Mouse (Mus musculus) hindbrain, embryonic 13.5 days (tissue): ENCODE measurements around the gene Fzd7. TPM values are rescaled to one million over a fixed set of nuclear protein-coding genes. Genes with fewer than 3 reads are reported as not detected.
A peak's percentile ranks its signal among the peaks of the same experiment; 100 is the strongest.
"Not testable (repeated sequence)": the region's sequence is repeated elsewhere in the genome, so short reads cannot be mapped to it uniquely, and the experiment has no call there.

Source experiments
- ATAC-seq: fragments of 200-750 bp; cut with Nextera tagmentation; 2 replicates; pipeline ENCODE4 v1.8.0; 2017; ENCODE audit warnings: moderate TSS enrichment; ENCODE audit not compliant: low FRiP score
- H3K27ac ChIP-seq: fragments of 300-500 bp; sonication (generic); 2 replicates; pipeline ENCODE4 v1.5.1; 2015; ENCODE audit warnings: inconsistent platforms, mild to moderate bottlenecking, moderate library complexity
- H3K27me3 ChIP-seq: fragments of 300-500 bp; sonication (generic); 2 replicates; pipeline ENCODE4 v1.6.1; 2015; ENCODE audit warnings: mild to moderate bottlenecking, inconsistent platforms
- H3K36me3 ChIP-seq: fragments of 300-500 bp; sonication (generic); 2 replicates; pipeline ENCODE4 v1.6.1; 2015; ENCODE audit warnings: mild to moderate bottlenecking, inconsistent platforms
- H3K4me1 ChIP-seq: fragments of 300-500 bp; sonication (generic); replicated peaks from 2 replicates; pipeline ENCODE4 v1.6.1; 2015; ENCODE audit warnings: inconsistent platforms
- H3K4me2 ChIP-seq: fragments of 300-500 bp; sonication (generic); 2 replicates; pipeline ENCODE4 v1.6.1; 2015; ENCODE audit warnings: inconsistent platforms, mild to moderate bottlenecking, moderate library complexity
- H3K4me3 ChIP-seq: fragments of 300-500 bp; sonication (generic); 2 replicates; pipeline ENCODE4 v1.5.1; 2015; ENCODE audit warnings: mild to moderate bottlenecking, inconsistent platforms
- H3K9ac ChIP-seq: fragments of 300-500 bp; sonication (generic); 2 replicates; pipeline ENCODE4 v1.6.1; 2015; ENCODE audit warnings: mild to moderate bottlenecking, inconsistent platforms
- H3K9me3 ChIP-seq: fragments of 300-500 bp; sonication (generic); 2 replicates; pipeline ENCODE4 v1.6.1; 2016; ENCODE audit warnings: inconsistent platforms
- WGBS: fragments of 180-500 bp; shearing (Covaris S2); methylation state at CpG from one replicate; pipeline ENCODE4 v1.1.7; 2015; 5-methylcytosine and 5-hydroxymethylcytosine counted together
- polyA plus RNA-seq: library from polyadenylated mRNA; unstranded; fragments of >200 nt; fragmentation: Nextera tagmentation; extraction: Ambion mirVana; gene quantifications from 2 replicates; pipeline ENCODE4 v1.2.1, GENCODE M21; 2015

Fzd7 gene
- polyA plus RNA-seq, result 3.3 and 3.6 TPM in 2 replicates

GRCm38 (mm10) chr1:59482331-59482695, at the start of gene Fzd7:
Fzd7 (plus strand) TSS chr1:59482424.
- H3K27ac ChIP-seq, result peak within 1 kb of the TSS; percentile 80
- WGBS, result under 1% methylated on average over 35 of the region's 35 CpGs
- H3K36me3 ChIP-seq, result no peaks in the 10 kb centered on the region
- no peaks in the 10 kb centered on the region for H3K9me3 ChIP-seq
- peak within 1 kb of the TSS; percentile 65 for H3K4me3 ChIP-seq
- ATAC-seq, result peak; percentile 37
- peaks cover 52% of the 10 kb centered on the region for H3K4me1 ChIP-seq
- peak within 1 kb of the TSS; percentile 99 for H3K4me2 ChIP-seq
- H3K27me3 ChIP-seq, result peaks cover 29% of the 10 kb centered on the region
- peak within 1 kb of the TSS; percentile 80 for H3K9ac ChIP-seq

DNA sequence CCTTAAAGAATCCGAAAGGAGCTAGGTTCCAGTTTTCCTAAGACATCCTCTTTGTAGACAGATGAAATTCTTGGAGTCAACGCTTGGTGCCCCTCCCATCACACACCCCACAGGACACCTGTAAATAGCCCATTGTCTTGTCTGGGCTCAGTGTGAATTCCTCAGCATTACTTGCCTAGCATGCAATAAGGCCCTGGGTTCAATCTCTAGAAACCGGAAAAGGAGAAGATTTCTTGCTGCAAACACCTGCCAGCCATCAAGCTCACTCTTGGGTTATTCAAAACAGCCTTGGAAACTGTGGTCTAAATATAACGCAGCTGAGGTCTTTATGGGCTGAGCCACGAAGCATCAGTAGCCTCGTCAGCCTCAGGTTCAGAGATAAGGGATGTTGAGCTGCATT, 48.9 kb upstream of the Fzd7 start:
- Histone ChIP-seq H3K4me1 (peaks cover 9% of the 10 kb centered on the region), H3K4me2 (no peak overlapping the region), H3K27ac (no peak overlapping the region), H3K9ac (no peak overlapping the region), H3K36me3 (no peaks in the 10 kb centered on the region), H3K9me3 (0 out of 2 replicates have a peak, but pooled peaks cover 3% of the 10 kb centered on the region), H3K4me3 (no peak overlapping the region), H3K27me3 (no peaks in the 10 kb centered on the region)
- 80% methylated on average over 6 of the region's 6 CpGs for WGBS
- ATAC-seq, result no peak

- 71% methylated on average over 3 of the region's 3 CpGs for WGBS
- no peak for ATAC-seq
- no peak overlapping the region for H3K27ac ChIP-seq
Observed at GRCm38 (mm10) chr1:59434071-59434470, 48.2 kb upstream of the Fzd7 start.

DNA sequence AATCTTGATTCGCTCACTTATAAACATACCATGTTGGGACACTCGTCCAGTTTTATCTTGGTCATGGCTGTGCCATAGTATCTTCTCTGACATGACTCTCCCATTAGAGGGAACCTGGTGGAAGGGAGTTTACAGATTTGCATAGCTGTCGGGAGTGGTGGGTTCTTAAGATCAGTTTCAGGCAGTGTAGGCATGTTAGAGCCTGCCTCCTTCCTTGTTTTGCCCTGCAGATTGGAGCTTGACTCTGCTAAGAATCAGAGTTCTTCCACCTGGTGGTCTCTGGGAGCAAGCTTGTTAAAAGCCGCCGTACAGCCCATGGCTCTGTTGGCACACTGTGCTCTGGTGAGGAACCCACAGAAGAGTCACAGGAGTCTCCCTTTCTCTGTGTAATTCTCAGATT, 47.0 kb upstream of the Fzd7 start:
- Histone ChIP-seq H3K4me1 (peaks cover 17% of the 10 kb centered on the region), H3K4me2 (no peak overlapping the region), H3K4me3 (no peak overlapping the region), H3K36me3 (no peaks in the 10 kb centered on the region), H3K9me3 (0 out of 2 replicates have a peak, but pooled peaks cover 3% of the 10 kb centered on the region), H3K27ac (no peak overlapping the region), H3K27me3 (no peaks in the 10 kb centered on the region), H3K9ac (no peak overlapping the region)
- ATAC-seq, result no peak
- 91% methylated on average over 5 of the region's 5 CpGs for WGBS

More at GRCm38 (mm10) chr1:59434071-59434470, 48.2 kb upstream of the Fzd7 start:
- Histone ChIP-seq H3K4me2 (no peak overlapping the region), H3K4me1 (peaks cover 11% of the 10 kb centered on the region), H3K9ac (no peak overlapping the region), H3K4me3 (no peak overlapping the region), H3K27me3 (no peaks in the 10 kb centered on the region), H3K36me3 (no peaks in the 10 kb centered on the region), H3K9me3 (0 out of 2 replicates have a peak, but pooled peaks cover 3% of the 10 kb centered on the region)

DNA sequence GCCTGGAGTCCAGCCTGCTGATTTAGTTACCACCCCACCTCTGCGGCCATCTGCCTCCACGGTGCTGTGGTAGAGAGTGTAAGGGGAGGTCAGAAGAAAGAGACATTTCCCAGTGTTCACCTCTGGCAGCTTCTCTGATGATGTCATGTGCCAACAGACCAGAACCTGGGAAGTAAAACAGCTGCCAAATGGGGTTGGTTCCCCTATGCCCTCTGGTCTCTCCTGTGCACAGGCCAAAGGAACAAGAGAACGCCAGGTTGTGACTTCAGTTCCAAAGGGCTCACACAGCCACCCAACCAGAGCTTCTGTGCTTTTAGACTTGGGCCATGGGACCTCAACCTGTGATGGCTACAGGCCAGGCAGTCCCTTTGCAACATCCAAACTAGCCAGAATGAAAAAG, 45.9 kb upstream of the Fzd7 start:
- H3K9me3 ChIP-seq, result 0 out of 2 replicates have a peak, but pooled peaks cover 3% of the 10 kb centered on the region
- H3K4me2 ChIP-seq, result no peak overlapping the region
- H3K27me3 ChIP-seq, result no peaks in the 10 kb centered on the region
- H3K27ac ChIP-seq, result no peak overlapping the region
- no peaks in the 10 kb centered on the region for H3K36me3 ChIP-seq
- no peak for ATAC-seq
- 88% methylated on average over 3 of the region's 3 CpGs for WGBS
- peaks cover 17% of the 10 kb centered on the region for H3K4me1 ChIP-seq
- H3K4me3 ChIP-seq, result no peak overlapping the region
- H3K9ac ChIP-seq, result no peak overlapping the region

DNA sequence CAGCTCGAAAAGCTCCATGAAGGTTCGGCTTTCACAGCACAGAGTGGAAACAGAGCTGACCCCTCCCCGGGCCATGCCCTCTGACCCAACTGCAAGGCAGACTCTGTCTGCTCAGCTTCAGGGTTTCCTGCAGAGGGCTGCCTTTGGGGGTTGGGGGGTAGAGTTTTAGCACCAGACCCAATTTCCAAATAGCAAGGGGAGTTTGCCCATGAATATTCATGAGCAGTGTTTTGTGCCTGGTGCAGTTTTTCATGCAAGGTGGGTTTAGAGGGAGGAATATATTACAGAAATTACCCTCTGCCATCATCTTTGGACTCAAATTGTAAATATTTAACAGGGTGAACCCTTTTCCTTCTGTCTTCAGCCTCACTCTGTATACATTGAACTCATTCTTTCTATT, 44.3 kb upstream of the Fzd7 start:
- no peak overlapping the region for H3K9ac ChIP-seq
- H3K27ac ChIP-seq, result peak overlapping the region; percentile 46
- WGBS, result 7% methylated on average over 3 of the region's 3 CpGs
- no peak overlapping the region for H3K4me3 ChIP-seq
- no peaks in the 10 kb centered on the region for H3K9me3 ChIP-seq
- no peaks in the 10 kb centered on the region for H3K36me3 ChIP-seq
- peaks cover 17% of the 10 kb centered on the region for H3K4me1 ChIP-seq
- ATAC-seq, result 0 out of 2 replicates have a peak, but pooled peaks have one; percentile 41
- no peaks in the 10 kb centered on the region for H3K27me3 ChIP-seq
- no peak overlapping the region for H3K4me2 ChIP-seq

DNA sequence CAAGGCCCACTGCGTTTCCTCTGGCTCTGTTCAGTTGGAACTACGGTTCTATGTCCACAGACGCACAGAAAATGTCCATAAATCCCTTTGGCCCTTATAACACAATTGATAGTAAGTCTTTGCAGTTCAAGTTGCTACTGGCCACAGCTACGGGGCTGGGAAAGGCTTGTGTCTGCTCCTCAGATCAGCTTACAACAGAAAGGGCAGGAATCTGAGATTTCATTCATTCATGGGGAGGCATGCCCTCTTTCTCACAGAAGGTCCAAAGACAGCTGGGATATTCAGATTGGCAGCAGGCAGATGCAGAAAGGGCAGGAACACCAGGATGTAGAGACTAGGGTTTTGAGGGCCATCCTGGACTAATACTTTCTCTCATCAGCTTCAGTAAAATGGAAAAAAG, 43.9 kb upstream of the Fzd7 start:
- H3K4me1 ChIP-seq, result peaks cover 17% of the 10 kb centered on the region
- H3K9me3 ChIP-seq, result no peaks in the 10 kb centered on the region
- H3K4me2 ChIP-seq, result no peak overlapping the region
- no peak overlapping the region for H3K9ac ChIP-seq
- H3K36me3 ChIP-seq, result no peaks in the 10 kb centered on the region
- no peak for ATAC-seq
- peak overlapping the region; percentile 46 for H3K27ac ChIP-seq
- no peak overlapping the region for H3K4me3 ChIP-seq
- 36% methylated on average over 4 of the region's 4 CpGs for WGBS
- H3K27me3 ChIP-seq, result no peaks in the 10 kb centered on the region

- H3K4me3 ChIP-seq, result no peak overlapping the region
- H3K9me3 ChIP-seq, result no peaks in the 10 kb centered on the region
- H3K9ac ChIP-seq, result no peak overlapping the region
- no peaks in the 10 kb centered on the region for H3K36me3 ChIP-seq
- H3K4me1 ChIP-seq, result peaks cover 17% of the 10 kb centered on the region
- 45% methylated on average over 2 of the region's 2 CpGs for WGBS
- no peak for ATAC-seq
- no peaks in the 10 kb centered on the region for H3K27me3 ChIP-seq
- no peak overlapping the region for H3K4me2 ChIP-seq
- no peak overlapping the region for H3K27ac ChIP-seq
Observed at GRCm38 (mm10) chr1:59439252-59439651, 43.0 kb upstream of the Fzd7 start.

DNA sequence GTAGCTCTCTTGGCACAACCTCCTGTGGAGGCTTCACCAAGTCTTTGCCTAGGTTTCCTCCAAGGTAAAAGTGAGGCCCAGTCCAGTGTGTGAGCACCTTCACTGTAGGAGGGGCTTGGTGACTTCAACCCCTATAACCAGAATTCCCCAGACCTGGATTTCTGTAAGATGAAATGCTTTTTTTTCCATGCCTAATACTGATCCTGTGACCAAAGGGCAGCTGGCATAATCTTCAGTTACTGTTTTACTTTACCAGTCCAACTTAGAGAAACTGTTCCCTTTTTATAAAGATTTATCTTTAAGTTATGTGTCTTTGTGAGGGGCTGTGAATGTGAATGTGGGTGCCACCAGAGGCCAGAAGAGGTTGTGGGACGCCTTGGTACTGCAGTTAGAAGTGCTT, 42.3 kb upstream of the Fzd7 start:
- Histone ChIP-seq H3K4me2 (no peak overlapping the region), H3K9me3 (no peaks in the 10 kb centered on the region), H3K4me1 (peaks cover 17% of the 10 kb centered on the region), H3K27me3 (no peaks in the 10 kb centered on the region), H3K27ac (no peak overlapping the region), H3K9ac (no peak overlapping the region), H3K36me3 (no peaks in the 10 kb centered on the region), H3K4me3 (no peak overlapping the region)
- no peak for ATAC-seq
- 86% methylated on average over 1 of the region's 1 CpGs for WGBS

DNA sequence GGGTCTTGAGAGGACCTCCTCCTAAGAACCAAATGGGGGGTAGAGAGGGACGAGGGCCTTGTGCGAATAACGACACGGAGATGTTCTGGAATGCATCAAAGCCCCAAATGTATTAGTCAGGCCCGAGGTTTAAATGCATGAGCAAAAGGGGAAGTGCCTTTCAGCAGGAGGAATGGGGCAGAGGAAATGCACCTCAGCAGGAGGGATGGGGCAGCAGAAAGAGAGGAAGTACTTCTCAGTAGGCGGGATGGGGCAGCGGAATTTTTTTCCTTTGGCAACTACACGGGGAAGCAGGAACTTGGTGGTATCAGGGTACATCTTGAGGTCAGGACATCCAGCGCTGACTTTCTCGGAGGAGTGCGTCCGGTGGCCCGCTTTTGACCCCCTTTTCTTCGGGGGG, 39.5 kb upstream of the Fzd7 start:
- not testable (repeated sequence) for H3K4me2 ChIP-seq, H3K9ac ChIP-seq, H3K4me3 ChIP-seq, H3K9me3 ChIP-seq, H3K27ac ChIP-seq, H3K36me3 ChIP-seq, ATAC-seq, H3K27me3 ChIP-seq
- 93% methylated on average over 14 of the region's 14 CpGs for WGBS
- peaks cover 15% of the 10 kb centered on the region for H3K4me1 ChIP-seq

GRCm38 (mm10) chr1:59444127-59444660, 38.0 kb upstream of the Fzd7 start:
- no peak overlapping the region for H3K4me3 ChIP-seq
- WGBS, result 79% methylated on average over 3 of the region's 3 CpGs
- H3K27ac ChIP-seq, result no peak overlapping the region
- no peak overlapping the region for H3K4me2 ChIP-seq
- no peak for ATAC-seq
- peaks cover 11% of the 10 kb centered on the region for H3K4me1 ChIP-seq
- H3K36me3 ChIP-seq, result no peaks in the 10 kb centered on the region
- H3K9me3 ChIP-seq, result no peaks in the 10 kb centered on the region
- peaks cover 2% of the 10 kb centered on the region for H3K27me3 ChIP-seq
- no peak overlapping the region for H3K9ac ChIP-seq

- no peak overlapping the region for H3K4me3 ChIP-seq
- no peak overlapping the region for H3K4me2 ChIP-seq
- H3K9me3 ChIP-seq, result no peaks in the 10 kb centered on the region
- WGBS, result 84% methylated on average over 5 of the region's 5 CpGs
- ATAC-seq, result no peak
- H3K9ac ChIP-seq, result no peak overlapping the region
- H3K27ac ChIP-seq, result no peak overlapping the region
- no peaks in the 10 kb centered on the region for H3K36me3 ChIP-seq
- H3K4me1 ChIP-seq, result peaks cover 13% of the 10 kb centered on the region
- peaks cover 2% of the 10 kb centered on the region for H3K27me3 ChIP-seq
Observed at GRCm38 (mm10) chr1:59445242-59445641, 37.0 kb upstream of the Fzd7 start.

GRCm38 (mm10) chr1:59448497-59449270, 33.5 kb upstream of the Fzd7 start:
- Histone ChIP-seq H3K36me3 (no peaks in the 10 kb centered on the region), H3K4me2 (no peak overlapping the region), H3K4me3 (no peak overlapping the region), H3K4me1 (peaks cover 19% of the 10 kb centered on the region), H3K27ac (no peak overlapping the region), H3K27me3 (peaks cover 2% of the 10 kb centered on the region), H3K9ac (no peak overlapping the region), H3K9me3 (no peaks in the 10 kb centered on the region)
- no peak for ATAC-seq
- WGBS, result 28% methylated on average over 11 of the region's 11 CpGs
